Mouse (Mus musculus) urinary bladder, postnatal 36 days (tissue): ENCODE measurements around the gene Dad1.

ENCODE experiments used
- DNase-seq, 2 experiments: peaks; one replicate each; pipeline ENCODE4 v3.0.0; 2022; ENCODE audit warnings: low spot score in 2 of 2, mixed read lengths in 1 of 2

Dad1 gene

DNA sequence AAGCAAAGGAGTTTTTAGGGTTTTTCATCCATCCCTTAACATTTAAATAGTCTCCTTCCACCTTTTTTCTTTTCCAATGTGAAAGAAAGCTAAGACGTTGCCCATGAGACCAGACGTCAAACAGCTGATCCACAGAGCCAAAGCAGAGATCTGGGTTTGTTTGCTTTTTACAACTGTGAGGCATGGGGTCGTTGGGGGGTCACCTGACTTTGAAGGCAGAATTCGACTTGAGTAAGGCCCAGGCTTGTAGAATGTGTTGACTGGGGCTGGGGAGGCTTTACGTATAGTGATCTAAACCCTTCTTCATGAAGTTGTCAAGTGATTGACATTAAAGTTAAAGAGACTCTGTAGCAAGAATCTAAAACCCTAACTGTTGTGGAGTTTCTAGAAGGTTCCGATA, 48.0 kb downstream of the Dad1 start:
- no peak for DNase-seq

DNA sequence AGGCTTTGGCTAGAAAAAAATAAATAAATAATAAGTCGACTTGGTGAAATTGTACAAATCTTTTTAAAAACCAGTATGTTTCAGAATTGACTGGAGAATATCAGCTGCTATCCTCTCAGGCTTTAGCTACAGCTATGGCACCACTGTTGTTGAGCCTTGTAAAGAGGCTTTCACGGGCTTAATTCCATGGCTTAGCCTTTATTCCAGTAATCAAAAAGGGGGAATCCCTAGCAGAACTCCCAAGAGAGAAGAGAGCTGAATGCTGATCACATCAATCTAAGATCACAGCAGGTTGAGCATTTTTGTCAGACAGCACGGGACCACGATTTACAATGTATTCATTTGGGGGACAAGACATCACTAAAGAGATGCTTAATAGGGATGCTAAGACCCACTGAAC, 49.1 kb downstream of the Dad1 start:
- no peak for DNase-seq

DNA sequence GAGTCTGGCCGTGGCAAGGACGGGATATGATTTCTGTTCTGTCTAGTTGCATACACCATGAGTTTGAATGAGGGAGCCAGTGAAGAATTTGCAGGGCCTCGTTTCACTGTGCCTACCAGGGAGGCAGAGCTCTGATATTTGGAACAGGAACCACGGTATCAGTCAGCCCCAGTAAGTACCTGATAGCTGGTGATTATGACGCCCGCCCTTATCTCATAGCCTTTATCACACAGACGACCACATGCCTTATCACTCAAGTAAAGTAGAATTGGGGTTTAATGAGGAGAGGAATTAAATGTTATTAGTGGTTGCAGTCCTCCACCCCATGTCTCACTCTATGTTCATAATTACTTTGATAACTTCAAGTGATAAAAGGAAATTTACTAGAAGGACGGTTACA, 49.6 kb downstream of the Dad1 start:
- no peak for DNase-seq

DNA sequence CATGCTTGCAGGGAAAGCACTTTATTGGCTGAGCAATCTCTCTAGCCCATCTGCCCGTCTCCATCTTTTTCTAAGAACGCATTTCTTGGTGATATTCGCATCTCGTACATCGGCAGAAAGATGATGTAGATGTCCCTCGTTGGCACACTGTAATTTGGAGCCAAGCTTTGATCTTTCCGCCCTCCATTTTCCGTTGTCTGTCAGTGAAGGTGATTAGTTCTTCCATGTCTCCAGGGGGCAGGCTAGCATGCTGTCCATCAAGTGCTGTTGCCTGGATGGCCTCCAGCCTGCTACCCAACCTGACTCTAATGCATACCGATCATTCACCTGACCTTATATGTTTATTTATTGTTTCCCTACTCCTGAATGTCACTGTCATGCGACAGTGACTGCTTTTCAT, 50.1 kb downstream of the Dad1 start:
- DNase-seq = no peak

DNA sequence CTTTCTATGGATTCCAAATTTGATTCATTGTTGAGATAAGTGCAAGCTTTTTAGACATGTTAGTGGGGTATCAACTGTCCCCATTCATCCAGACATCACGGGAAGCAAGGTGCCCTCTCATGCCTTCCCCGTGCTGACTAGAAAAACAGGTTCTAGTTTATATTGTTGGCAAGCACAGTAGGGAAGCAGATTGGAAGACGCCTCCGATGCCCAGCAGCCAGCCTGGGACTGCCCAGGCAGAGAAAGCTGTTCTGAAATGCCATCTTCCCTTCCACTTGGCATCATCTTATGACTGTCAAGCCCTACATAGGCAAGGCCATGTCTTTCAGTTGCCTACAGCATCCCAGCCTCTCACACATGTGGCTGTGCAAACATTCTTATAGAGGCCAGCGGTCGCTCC, 50.7 kb downstream of the Dad1 start:
- DNase-seq = no peak

DNA sequence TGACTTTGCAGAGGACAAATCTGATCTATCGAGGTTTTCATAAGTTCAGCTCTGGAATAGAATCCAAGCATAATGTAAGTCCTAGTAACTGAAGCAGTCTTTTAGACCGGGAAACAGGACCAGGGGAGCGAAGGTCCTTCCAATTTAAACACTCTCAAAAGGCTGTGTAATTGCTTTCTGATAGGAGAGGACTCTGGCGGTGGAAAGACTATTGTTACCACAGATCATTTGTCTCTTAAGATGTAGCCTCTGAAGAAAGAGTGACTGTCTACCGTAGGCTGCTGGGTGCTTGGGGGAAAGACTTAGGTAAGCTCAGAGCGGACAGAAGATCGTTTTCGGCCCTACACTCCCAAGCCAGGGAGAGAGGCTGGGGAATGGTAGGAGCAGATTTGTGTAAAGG, 53.5 kb downstream of the Dad1 start:
- no peak for DNase-seq

DNA sequence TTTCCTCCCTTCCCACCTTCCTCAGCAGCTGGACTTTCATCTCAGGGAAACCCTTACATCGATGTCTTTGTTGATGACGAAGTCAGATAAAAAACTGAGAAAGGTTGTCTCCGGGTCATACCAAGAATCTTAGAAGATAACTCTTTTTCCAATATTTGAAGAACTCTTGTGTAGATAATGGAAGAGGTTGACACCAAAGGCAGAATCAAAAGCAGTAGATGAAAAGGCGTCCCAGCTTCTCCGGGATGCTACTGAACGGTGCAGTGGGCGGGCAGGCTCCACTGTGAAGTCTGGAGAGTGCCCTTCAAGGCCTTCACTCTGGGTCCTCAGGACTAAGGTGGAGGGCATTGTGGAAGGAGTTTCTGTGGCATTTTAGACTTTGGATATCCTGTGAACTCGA, 54.2 kb downstream of the Dad1 start:
- DNase-seq = no peak

DNA sequence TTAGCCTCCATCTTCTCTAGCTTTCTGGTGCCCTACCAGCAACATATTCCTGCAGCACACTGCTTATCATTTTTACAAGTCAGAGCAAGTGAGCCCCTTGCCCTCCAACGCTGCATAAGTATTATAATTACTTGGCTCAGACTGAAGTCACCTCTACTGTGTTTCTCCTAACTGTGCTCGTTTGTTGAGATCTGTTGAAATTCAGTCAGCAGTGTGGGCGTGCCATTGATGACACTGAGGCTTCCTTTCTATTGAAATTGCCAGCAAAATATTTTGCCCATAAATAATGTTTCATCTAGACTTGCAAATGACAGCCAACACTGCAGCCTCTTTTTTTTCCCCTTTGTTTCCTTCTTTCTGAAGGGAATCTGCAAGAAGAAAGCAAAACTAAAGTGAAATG, 56.2 kb downstream of the Dad1 start:
- no peak for DNase-seq

DNA sequence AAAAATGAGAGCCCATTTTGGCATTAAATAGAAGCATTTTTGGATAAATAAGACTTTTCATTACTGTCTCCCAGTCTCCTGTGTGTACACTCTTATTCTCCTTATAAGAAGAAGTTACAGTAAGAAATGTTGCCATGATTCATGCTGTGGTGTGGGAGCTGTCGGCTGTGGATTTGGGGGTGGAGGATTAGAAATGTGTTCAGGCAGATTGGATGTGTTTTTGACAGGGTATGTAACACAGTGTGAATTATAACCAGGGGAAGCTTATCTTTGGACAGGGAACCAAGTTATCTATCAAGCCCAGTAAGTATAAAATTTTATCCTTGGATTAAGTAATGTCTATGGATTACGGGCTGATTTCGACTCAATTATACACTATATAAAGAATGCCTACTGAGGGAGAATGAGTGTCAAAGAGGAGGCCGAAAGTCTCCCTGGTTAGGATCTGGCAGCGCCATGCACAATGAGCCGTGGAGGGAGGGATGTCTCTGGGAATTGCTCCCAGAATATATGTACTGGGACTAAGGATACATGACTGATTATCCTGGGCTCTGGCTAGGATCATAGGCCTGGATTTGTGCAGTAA, 58.0 kb downstream of the Dad1 start:
- DNase-seq = no peak

DNA sequence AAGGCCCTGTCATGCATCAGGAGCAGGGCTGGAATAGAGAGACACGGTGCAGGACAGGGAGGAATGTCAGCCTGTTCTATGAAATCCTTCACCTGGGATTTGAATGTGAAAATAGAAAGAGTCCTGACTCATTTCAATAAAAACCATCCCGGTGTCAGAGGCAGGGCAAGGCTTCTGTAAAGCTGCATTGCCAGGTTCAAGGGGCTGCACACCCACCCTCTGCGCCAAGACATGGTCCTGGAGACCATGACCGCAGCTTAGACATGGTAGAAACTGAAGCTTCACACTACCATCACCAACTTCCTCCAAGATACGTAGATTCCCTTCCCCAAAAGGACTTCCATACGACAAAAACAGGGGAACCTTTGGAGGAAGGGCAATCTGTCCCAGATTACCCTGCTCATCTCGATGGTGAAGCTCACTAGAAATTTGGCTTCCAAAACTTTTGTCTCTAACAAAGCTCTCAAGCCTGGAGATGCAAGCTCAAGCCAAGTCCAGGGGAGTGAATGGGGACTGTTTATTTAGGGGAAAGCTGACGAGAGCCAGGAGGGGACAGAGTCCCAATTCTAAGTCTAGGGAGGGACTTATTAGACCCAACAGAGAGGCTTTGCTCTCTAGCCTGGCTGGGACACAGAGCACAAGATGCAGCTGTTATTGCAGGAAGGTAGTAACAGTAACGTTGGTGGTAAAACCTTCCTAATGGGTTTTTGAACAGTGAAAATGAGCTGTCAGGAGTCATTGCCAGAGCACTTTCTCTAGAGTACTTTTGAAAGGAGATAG, 60.4 kb downstream of the Dad1 start:
- no peak for DNase-seq

DNA sequence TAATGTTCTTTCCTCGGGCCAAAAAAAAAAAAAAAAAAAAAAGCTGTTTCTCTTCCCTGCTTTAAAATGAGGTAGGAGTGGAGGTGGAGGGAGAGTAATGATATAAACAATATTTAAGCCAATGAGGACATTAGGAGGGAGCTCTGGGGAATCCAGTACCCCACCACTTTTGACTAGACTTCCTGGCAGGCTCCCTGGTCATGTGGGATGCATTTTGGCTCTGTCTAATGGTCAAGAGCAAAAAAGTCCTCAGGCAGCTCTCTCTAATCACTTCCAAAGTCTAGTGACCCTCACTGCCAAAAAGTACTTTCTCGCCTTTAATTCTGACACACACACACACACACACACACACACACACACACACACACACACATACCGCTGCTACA, 61.4 kb downstream of the Dad1 start:
- peak in 1 of 2 experiments; percentile 42 for DNase-seq

DNA sequence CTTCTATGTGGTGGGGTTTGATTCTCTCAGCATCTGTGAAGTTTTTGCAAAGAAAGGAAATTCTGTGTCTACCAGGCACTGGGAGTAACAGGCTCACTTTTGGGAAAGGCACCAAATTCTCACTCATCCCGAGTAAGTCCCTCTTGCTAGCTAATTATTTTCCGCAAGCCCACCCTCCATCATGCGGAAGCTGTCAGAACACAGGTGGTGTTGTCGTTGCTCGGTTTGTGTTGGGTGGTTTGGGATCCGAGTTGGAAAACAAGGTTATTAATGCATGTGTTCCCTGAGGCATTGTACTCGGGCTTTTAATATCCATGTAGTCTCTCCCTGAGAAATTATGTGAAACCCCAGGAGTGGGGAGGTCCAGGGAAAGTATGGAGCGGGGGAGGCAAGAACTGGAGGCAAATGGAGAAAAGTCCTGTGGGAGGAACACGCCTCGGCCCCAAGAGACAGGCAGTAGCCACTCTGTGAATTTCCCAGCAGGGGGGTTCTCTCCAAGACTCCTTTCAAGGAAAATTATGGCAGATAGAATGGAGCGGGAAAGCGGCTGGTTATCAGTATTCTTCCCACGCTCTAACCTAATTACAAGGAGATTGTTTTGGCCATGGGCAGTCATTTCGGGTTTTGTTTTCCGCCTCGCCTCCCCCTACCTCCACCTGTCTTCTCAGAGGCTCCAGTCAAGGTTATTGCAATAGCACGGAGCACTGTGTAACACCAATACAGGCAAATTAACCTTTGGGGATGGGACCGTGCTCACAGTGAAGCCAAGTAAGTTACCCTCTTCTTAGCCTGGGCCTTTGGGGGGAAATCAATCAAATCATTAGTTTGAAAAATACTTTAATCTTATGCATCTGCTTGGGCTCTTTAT, 62.1 kb downstream of the Dad1 start:
- DNase-seq = no peak

DNA sequence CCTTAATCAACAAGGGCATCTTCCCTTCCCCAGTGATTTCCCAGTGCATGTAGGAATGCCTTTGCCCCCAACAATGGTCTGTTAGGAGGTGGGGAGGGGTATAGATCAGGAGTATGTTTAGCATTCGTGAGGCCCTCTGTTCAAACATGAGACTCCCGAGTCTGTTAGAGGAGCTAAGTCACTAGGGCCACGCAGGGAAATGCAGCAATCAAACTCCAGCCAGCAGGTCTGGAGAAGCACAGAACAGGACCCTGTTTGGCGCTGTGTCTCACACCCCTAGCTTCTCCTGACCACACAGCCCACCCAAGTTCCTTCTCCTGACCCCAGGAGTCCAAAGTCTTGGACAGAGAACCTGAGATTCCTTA, 62.9 kb downstream of the Dad1 start:
- DNase-seq = no peak

DNA sequence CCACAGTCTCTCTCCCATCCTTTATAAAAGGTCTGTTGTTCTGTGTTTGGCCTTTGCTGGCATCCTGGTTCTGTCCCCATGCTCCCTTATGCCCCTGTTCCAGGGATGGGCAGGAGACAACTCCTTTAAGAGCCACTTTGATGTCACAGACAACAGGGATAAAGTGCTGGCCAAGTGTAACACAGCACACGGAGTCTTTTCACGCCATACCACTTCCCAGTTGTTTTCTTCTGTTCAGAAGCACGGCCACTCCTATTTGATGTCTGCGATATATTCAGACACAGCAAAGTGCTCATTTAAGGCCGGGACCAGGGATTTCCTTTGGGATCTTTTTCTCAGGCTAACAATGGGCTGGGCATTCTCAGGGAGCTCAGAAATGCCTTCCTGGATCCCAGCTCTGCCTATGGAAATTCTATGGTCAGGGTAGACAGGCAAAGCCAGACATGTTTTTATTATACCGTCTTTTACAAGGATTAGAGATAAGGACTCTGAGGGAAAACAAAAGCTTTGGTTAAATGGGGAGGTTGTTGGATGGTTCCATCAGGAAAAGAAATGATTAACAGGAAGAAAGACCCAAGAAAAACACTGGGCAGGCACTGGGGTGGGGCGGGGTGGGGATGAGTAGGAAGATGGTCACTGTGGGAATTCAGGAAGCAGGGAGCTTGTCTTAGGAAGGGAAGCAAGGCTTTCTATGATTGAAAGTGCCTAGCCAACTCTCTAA, 63.4 kb downstream of the Dad1 start:
- no peak for DNase-seq

DNA sequence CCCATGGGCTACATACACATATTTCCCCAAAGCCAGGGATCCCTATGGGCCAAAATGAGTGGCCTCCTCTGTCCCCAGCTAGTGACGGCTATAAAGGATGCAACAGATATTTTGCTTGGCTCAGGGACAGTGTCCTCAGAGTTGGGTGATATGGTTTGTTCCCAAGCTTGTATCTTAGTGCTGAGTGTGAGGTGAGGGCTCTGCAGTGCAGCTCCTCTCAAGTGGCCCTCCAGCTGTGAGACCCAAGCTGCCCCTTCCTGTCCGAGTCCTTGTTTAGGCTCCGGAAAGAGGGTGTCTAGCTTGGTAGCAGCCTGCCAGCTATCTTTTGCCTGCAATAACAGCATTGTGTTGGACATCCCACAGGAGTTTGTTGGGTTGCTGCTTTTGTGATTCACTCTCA, 64.6 kb downstream of the Dad1 start:
- no peak for DNase-seq

DNA sequence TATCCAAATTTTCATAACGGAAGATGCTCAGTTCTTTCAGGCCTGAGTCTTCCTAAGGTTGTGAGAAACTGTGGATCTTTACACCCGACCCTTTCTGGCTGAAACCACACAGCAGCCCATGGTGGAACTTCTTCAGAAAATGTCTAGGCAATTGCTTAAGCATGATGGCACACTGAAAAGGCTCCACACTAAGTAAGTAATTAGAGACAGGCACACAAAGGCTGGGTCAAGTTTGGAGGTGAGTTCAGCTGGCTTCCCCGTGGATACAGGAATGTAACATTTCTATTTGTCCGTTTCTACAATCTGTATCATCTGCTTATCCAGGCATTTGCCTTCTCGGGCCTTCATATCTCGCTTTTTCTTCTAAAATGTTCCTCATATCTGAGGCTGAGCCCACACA, 66.7 kb downstream of the Dad1 start:
- DNase-seq = no peak
